Mouse (Mus musculus): ENCODE results near the gene C1rb. TPM values are rescaled to one million over a fixed set of nuclear protein-coding genes. Genes with fewer than 3 reads are reported as not detected.
"Not testable (repeated sequence)": the region's sequence is repeated elsewhere in the genome, so short reads cannot be mapped to it uniquely, and the experiment has no call there.

C1rb gene
- total RNA-seq, 1 experiment from 2014 or later = 4.7 TPM

- DNase-seq = peak; percentile 20
Measured at GRCm38 (mm10) chr6:124602031-124602430, 31.9 kb downstream of the C1rb start.

DNA sequence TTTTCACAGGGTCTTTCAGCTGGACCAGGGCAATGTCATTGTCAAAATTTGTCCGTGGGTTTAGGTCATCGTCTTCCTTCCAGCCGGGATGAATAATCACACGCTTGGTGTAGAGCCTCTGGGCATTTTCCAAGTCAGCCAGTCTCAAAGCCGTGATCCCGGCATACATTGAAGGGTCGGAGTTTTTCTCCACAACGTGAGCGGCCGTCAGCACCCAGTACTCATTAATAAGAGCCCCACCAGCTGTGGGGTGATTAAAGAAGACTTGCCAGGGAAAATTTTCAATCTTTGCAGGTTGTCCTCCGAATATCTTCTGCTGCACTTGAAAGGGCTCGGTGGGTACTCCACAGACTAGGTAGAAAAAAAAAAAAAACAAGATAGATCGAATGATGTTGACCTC is 55.5 kb downstream of the C1rb start:
- DNase-seq = no peak

DNA sequence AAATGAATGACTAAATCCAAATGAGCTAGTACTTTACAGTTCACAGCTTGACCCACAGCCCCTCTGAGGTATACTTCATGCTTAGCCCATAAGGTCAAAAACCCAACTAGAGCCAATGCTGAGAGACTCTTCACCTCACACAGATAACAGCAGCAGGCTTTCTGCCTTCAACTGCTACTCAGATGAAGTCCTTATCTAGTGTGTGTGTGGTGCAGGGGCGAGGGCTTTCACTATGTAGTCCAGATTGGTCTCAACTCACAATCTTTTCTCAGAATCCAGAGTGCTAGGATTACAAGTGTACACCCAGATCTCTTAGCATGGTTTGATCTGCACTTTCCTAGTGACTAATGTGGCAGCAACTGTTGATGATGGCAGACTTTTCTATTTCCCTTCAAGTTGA is 56.1 kb downstream of the C1rb start:
- not testable (repeated sequence) for DNase-seq

DNA sequence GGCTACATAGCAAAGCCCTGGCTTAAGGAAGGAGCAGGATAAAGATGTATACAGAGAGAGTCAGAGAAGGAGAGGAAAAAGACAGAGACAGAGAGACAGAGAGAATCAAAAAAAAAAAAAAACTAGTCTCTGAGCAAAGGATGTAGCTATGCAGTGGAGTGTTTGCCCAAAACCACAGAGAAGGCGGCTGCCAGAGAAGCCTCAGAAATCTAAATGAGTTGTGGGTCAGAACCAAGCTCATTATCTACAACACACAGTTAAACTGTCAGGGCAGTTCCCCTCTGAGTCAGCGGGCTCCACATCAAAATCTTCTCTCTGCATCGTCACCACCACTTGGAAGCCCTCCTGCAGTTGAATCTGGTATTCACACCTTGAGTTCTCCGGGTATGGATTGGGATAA is 60.7 kb downstream of the C1rb start:
- no peak for DNase-seq

Other genes with a start within 250 kb of the C1rb start
- 95.7 and 96.2 TPM in 2 replicates for gene Pex5, start 155.2 kb upstream of the C1rb start, total RNA-seq (2021)
- gene Clstn3, start 105.5 kb upstream of the C1rb start, total RNA-seq (2021) = 64.4 and 98.3 TPM in 2 replicates
- 13.8 and 17.3 TPM in 2 replicates for gene C1rl, start 77.2 kb upstream of the C1rb start, total RNA-seq (2021)
- 24.5 and 28.5 TPM in 2 replicates for gene C1ra, start 57.9 kb upstream of the C1rb start, total RNA-seq (2021)
- 36.5 and 38.0 TPM in 2 replicates for gene C1s1, start 27.9 kb upstream of the C1rb start, total RNA-seq (2021)
- gene C1s2, start 65.8 kb downstream of the C1rb start, total RNA-seq (2021) = 1.7 and 2.9 TPM in 2 replicates
- 91.9 and 110 TPM in 2 replicates for gene Lpcat3, start 92.7 kb downstream of the C1rb start, total RNA-seq (2021)
- gene Emg1, start 141.9 kb downstream of the C1rb start, total RNA-seq (2021) = 81.8 and 82.8 TPM in 2 replicates
- 302 and 348 TPM in 2 replicates for gene Phb2, start 142.0 kb downstream of the C1rb start, total RNA-seq (2021)
- gene Ptpn6, start 168.4 kb downstream of the C1rb start, total RNA-seq (2021) = 4.6 and 9.1 TPM in 2 replicates
- 357 and 392 TPM in 2 replicates for gene Grcc10, start 171.1 kb downstream of the C1rb start, total RNA-seq (2021)
- gene Gm45234, start 185.7 kb downstream of the C1rb start, total RNA-seq (2021) = not detected in 2 replicates
- gene Atn1, start 186.2 kb downstream of the C1rb start, total RNA-seq (2021) = 100 and 102 TPM in 2 replicates
- 10.1 and 17.6 TPM in 2 replicates for gene Eno2, start 199.4 kb downstream of the C1rb start, total RNA-seq (2021)
- 0.21 TPM in 1 of 2 replicates, not detected in the other for gene Lrrc23, start 209.4 kb downstream of the C1rb start, total RNA-seq (2021)
- 21.7 and 32.2 TPM in 2 replicates for gene Spsb2, start 238.4 kb downstream of the C1rb start, total RNA-seq (2021)
- 382 and 387 TPM in 2 replicates for gene Tpi1, start 244.0 kb downstream of the C1rb start, total RNA-seq (2021)

Data from adrenal gland, postnatal 25 days (tissue).